In genomic region chr10:78457495-78458347, GRCm38 (mm10) we compare ENCODE assay signal across 8 mouse cellular contexts. TPM values are rescaled to one million over a fixed set of nuclear protein-coding genes. Genes with fewer than 3 reads are reported as not detected.
A peak's percentile ranks its signal among the peaks of the same experiment; 100 is the strongest.
DNase-seq lines count a peak whose midpoint lies in the region; ATAC-seq and TF ChIP-seq lines count a peak whose summit lies in the region.

No protein-coding gene starts in this region.

- H3K9me3 ChIP-seq in liver, postnatal 0 days (ENCODE audit: low read length): no peaks in the 10 kb centered on the region
- no peaks in the 10 kb centered on the region for H3K9me3 ChIP-seq in neural tube, embryonic 13.5 days

- H3K4me1 ChIP-seq in liver, postnatal 0 days (ENCODE audit: insufficient read depth): peaks cover 30% of the 10 kb centered on the region
- peaks cover 21% of the 10 kb centered on the region for H3K4me1 ChIP-seq in neural tube, embryonic 13.5 days (replicated peaks)

- no peaks in the 10 kb centered on the region for H3K27me3 ChIP-seq in liver, postnatal 0 days (ENCODE audit: insufficient read depth, low read length)
- no peaks in the 10 kb centered on the region for H3K27me3 ChIP-seq in neural tube, embryonic 13.5 days

- H3K36me3 ChIP-seq in liver, postnatal 0 days (replicated peaks; ENCODE audit: insufficient read depth, low read length): no peaks in the 10 kb centered on the region
- no peaks in the 10 kb centered on the region for H3K36me3 ChIP-seq in neural tube, embryonic 13.5 days

- H3K9ac ChIP-seq in liver, postnatal 0 days (replicated peaks): no peak overlapping the region; the same call in 1 of the 2 replicates
- H3K9ac ChIP-seq in neural tube, embryonic 13.5 days: no peak overlapping the region

- no peak for TF ChIP-seq EP300 in liver, postnatal 0 days (IDR thresholded peaks at IDR 0.05; ENCODE audit: low read depth)

- peak overlapping the region; percentile 64 for H3K4me2 ChIP-seq in liver, postnatal 0 days (ENCODE audit: low read depth, low read length)
- H3K4me2 ChIP-seq in neural tube, embryonic 13.5 days: no peak overlapping the region

- WGBS in liver, postnatal 0 days (ENCODE audit: insufficient replicate concordance): 14% methylated on average over 10 of the region's 10 CpGs
- WGBS in neural tube, embryonic 13.5 days: 30% methylated on average over 10 of the region's 10 CpGs

- peak; percentile 46 for DNase-seq in ovary, postnatal 14 days (ENCODE audit: low spot score)
- DNase-seq in ovary, adult 18-20 months (ENCODE audit: low spot score): no peak
- DNase-seq in c-Kit-positive CD71-positive TER-119-positive erythroid progenitor cells, embryonic 14.5 days (ENCODE audit: low spot score): peak; percentile 47
- peak; percentile 78 to 81 for DNase-seq in heart, adult 18-20 months
- peak; percentile 59 for DNase-seq in kidney, adult 11 months
- DNase-seq in liver, postnatal 0 days: peak; percentile 83
- DNase-seq in cerebellum, adult 18-20 months: no peak

- H3K4me3 ChIP-seq in liver, postnatal 0 days (ENCODE audit: low read depth, low read length): peak overlapping the region; percentile 27; the same call in 1 of the 2 replicates
- no peak overlapping the region for H3K4me3 ChIP-seq in neural tube, embryonic 13.5 days

- peak overlapping the region; percentile 69 for H3K27ac ChIP-seq in liver, postnatal 0 days (ENCODE audit: low read depth)
- no peak overlapping the region for H3K27ac ChIP-seq in neural tube, embryonic 13.5 days (replicated peaks)

- no peak; the same call in 1 of the 2 replicates for TF ChIP-seq CTCF in liver, postnatal 0 days (IDR thresholded peaks at IDR 0.05; ENCODE audit: low read depth)

- ATAC-seq in liver, postnatal 0 days: peak; percentile 81
- peak; percentile 42 for ATAC-seq in neural tube, embryonic 13.5 days (ENCODE audit: low read depth)

RNA-seq across cellular contexts. Expression of gene Pdxk, which starts 7.1 kb away (rescaled TPM):
- total RNA-seq in heart, adult 18-20 months (2021): 10 to 100 TPM; 11.5 to 12.0 TPM
- polyA plus RNA-seq in liver, postnatal 0 days (2015; fragmentation: Nextera tagmentation; extraction: Ambion mirVana): 10.1 and 11.0 TPM in 2 replicates
- polyA plus RNA-seq in neural tube, embryonic 13.5 days (2015; fragmentation: Nextera tagmentation; extraction: Ambion mirVana): 16.1 and 18.6 TPM in 2 replicates

RNA-seq across cellular contexts. Expression of gene Cstb, which starts 32.3 kb away (rescaled TPM):
- total RNA-seq in heart, adult 18-20 months (2021): 10 to 100 TPM; 25.5 to 33.5 TPM
- 177 and 187 TPM in 2 replicates for polyA plus RNA-seq in liver, postnatal 0 days (2015; fragmentation: Nextera tagmentation; extraction: Ambion mirVana)
- 107 and 115 TPM in 2 replicates for polyA plus RNA-seq in neural tube, embryonic 13.5 days (2015; fragmentation: Nextera tagmentation; extraction: Ambion mirVana)

RNA-seq across cellular contexts. Expression of gene Rrp1, which starts 44.9 kb away (rescaled TPM):
- 10 to 100 TPM; 90.5 to 94.6 TPM for total RNA-seq in heart, adult 18-20 months (2021)
- polyA plus RNA-seq in liver, postnatal 0 days (2015; fragmentation: Nextera tagmentation; extraction: Ambion mirVana): 93.5 and 95.5 TPM in 2 replicates
- polyA plus RNA-seq in neural tube, embryonic 13.5 days (2015; fragmentation: Nextera tagmentation; extraction: Ambion mirVana): 365 and 462 TPM in 2 replicates

RNA-seq across cellular contexts. Expression of gene Olfr1358, which starts 59.5 kb away (rescaled TPM):
- total RNA-seq in heart, adult 18-20 months (2021): not detected
- polyA plus RNA-seq in liver, postnatal 0 days (2015; fragmentation: Nextera tagmentation; extraction: Ambion mirVana): 0.09 TPM in 1 of 2 replicates, not detected in the other
- polyA plus RNA-seq in neural tube, embryonic 13.5 days (2015; fragmentation: Nextera tagmentation; extraction: Ambion mirVana): not detected in 2 replicates

Comparison
In these comparisons a context has a peak if more than half of its experiments do, and no peak if none do; other contexts are left out.
1. DNase-seq: peak in ovary, postnatal 14 days (single experiment), c-Kit-positive CD71-positive TER-119-positive erythroid progenitor cells, embryonic 14.5 days (single experiment), heart, adult 18-20 months (2 of 2), kidney, adult 11 months (single experiment) and liver, postnatal 0 days (single experiment); none in ovary, adult 18-20 months (single experiment) and cerebellum, adult 18-20 months (0 of 2).